Mouse (Mus musculus): Measurements from ENCODE around the gene Prickle2. TPM values are rescaled to one million over a fixed set of nuclear protein-coding genes. Genes with fewer than 3 reads are reported as not detected.

Prickle2 gene
- polyA plus RNA-seq, 1 experiment from 2014 or later = 7.7 TPM

DNA sequence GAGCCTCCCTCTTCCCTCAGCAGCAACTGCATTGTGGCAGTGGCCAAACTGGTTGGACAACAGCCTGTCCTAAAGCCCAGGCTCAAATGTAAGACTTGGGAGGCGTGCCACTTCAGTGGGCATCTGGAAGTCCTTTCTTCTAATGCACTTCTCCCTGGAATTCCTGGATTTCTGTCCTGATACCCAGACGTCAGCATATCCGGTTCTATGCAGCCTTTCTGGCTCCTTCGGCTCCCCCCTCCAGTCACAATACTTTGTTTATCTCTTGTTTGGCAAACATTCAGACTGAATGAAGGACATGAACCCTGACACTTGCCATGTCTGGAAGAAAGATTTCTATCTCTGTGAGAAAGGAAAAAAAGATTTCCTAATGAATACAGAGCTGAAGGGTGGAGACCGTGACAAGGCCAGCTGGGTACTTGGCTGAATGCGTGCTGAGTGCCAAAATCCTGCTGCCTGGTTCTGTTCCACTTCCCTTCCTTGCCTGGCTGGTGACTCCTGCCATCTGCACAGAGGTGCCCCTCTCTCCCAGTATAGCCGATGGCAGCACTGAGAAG lies 241.1 kb downstream of the Prickle2 start:
- no peaks in the 10 kb centered on the region for H3K9me3 ChIP-seq
- no peak overlapping the region for H3K9ac ChIP-seq
- H3K4me2 ChIP-seq = no peak overlapping the region
- H3K4me1 ChIP-seq = peaks cover 25% of the 10 kb centered on the region
- no peaks in the 10 kb centered on the region for H3K36me3 ChIP-seq
- ATAC-seq (ENCODE audit: insufficient read depth, low FRiP score, low read depth) = no peak
- WGBS = 24% methylated on average over 7 of the region's 7 CpGs
- H3K4me3 ChIP-seq (replicated peaks) = no peak overlapping the region
- H3K27me3 ChIP-seq (replicated peaks) = no peaks in the 10 kb centered on the region
- peak overlapping the region; percentile 67 for H3K27ac ChIP-seq

DNA sequence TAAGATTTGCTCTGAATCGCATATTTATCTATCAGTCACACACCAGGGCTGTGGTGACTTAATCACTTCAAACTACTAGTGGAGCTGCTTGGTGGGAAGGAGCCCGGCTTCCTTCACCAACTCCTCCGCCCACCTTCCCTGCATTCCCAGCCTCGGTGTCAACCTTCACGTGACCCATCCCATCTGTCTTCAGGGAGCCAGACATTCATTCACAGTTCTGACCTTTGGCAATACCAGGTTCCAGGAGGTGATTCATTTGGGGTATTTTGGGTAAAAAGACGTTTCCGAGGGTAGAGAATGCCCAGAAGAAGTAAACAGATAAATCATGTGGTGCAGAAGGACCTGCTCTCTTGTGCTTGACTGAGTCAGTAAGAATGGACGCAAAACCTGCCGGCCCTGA lies 242.2 kb downstream of the Prickle2 start:
- H3K27me3 ChIP-seq (replicated peaks) = no peaks in the 10 kb centered on the region
- no peak overlapping the region for H3K4me2 ChIP-seq
- no peaks in the 10 kb centered on the region for H3K36me3 ChIP-seq
- H3K4me1 ChIP-seq = peaks cover 23% of the 10 kb centered on the region
- WGBS = 37% methylated on average over 9 of the region's 9 CpGs
- H3K9me3 ChIP-seq = no peaks in the 10 kb centered on the region
- H3K27ac ChIP-seq = no peak overlapping the region
- ATAC-seq (ENCODE audit: insufficient read depth, low FRiP score, low read depth) = no peak
- H3K9ac ChIP-seq = no peak overlapping the region
- no peak overlapping the region for H3K4me3 ChIP-seq (replicated peaks)

DNA sequence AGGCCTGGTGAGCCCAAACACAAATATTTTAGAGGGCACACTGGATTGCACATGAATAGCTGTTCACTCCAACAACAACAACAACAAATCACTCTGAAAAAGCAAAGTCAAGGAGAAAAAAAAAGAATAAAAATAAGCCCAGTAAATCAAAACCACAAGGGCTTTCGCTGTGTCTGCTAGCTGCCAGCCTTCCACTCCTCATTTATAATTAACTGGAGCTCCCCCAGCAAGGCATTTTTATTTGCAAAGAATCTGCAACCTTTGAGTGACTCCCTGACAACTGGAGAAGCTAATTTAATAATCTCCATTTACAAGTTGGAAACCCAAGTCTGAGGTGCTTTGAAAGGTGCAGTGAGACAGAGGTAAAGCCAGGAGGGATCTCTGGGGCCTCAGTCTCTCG lies 245.2 kb downstream of the Prickle2 start:
- Histone ChIP-seq H3K4me2 (no peak overlapping the region), H3K9me3 (no peaks in the 10 kb centered on the region), H3K9ac (no peak overlapping the region), H3K4me1 (peaks cover 22% of the 10 kb centered on the region), H3K36me3 (no peaks in the 10 kb centered on the region), H3K27me3 (replicated peaks) (no peaks in the 10 kb centered on the region), H3K27ac (no peak overlapping the region), H3K4me3 (replicated peaks) (no peak overlapping the region)
- 72% methylated on average over 2 of the region's 2 CpGs for WGBS
- ATAC-seq (ENCODE audit: insufficient read depth, low FRiP score, low read depth) = no peak

DNA sequence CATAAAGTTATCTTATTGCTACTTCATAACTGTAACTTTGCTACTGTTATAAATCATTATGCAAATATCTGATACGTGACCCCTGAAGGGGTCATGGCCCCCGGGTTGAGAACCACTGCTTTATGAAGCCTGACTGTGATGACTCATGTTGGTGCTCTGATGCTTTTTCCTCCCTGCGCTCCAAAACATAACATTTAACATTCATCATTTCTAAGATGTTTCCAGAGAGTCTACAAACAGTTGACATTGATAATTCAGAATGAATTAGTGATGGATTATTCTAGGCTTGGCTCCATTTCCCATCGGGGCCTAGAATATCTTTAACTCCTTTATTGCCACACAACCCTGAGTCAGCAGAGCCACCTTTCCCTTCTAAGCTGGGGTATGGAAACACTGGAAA lies 247.9 kb downstream of the Prickle2 start:
- no peaks in the 10 kb centered on the region for H3K27me3 ChIP-seq (replicated peaks)
- 62% methylated on average over 4 of the region's 4 CpGs for WGBS

DNA sequence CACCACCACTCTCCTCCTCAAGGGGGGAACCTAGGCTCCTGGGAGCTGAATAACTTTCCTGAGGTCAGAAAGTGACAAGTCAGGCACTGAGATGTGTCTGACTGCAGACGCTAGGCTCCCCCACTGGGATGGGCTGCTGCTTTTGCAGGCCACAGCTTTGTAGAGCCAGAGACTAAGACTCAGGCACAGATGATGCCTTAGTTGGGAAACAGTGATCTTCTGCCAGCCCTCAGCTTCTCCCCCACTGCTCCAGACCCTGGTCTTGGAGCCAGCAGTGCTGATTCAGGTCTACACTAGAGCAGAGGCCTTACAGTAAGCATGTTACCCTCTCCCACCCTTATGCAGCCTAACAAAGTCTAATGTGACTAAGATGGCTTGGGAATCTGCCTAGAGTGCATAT lies 254.5 kb downstream of the Prickle2 start:
- no peak overlapping the region for H3K9ac ChIP-seq
- ATAC-seq (ENCODE audit: insufficient read depth, low FRiP score, low read depth) = no peak
- 0 out of 2 replicates have a peak, but pooled peaks cover 3% of the 10 kb centered on the region for H3K36me3 ChIP-seq
- H3K4me1 ChIP-seq = no peaks in the 10 kb centered on the region
- no peak overlapping the region for H3K4me2 ChIP-seq
- H3K27me3 ChIP-seq (replicated peaks) = no peaks in the 10 kb centered on the region
- H3K4me3 ChIP-seq (replicated peaks) = no peak overlapping the region
- WGBS = 60% methylated on average over 1 of the region's 1 CpGs
- H3K27ac ChIP-seq = no peak overlapping the region
- no peaks in the 10 kb centered on the region for H3K9me3 ChIP-seq

More for the DNA sequence above, 247.9 kb downstream of the Prickle2 start:
- Histone ChIP-seq H3K36me3 (no peaks in the 10 kb centered on the region), H3K4me1 (peaks cover 5% of the 10 kb centered on the region), H3K4me3 (replicated peaks) (no peak overlapping the region), H3K4me2 (no peak overlapping the region), H3K27ac (no peak overlapping the region), H3K9me3 (no peaks in the 10 kb centered on the region), H3K9ac (no peak overlapping the region)
- no peak for ATAC-seq (ENCODE audit: insufficient read depth, low FRiP score, low read depth)

DNA sequence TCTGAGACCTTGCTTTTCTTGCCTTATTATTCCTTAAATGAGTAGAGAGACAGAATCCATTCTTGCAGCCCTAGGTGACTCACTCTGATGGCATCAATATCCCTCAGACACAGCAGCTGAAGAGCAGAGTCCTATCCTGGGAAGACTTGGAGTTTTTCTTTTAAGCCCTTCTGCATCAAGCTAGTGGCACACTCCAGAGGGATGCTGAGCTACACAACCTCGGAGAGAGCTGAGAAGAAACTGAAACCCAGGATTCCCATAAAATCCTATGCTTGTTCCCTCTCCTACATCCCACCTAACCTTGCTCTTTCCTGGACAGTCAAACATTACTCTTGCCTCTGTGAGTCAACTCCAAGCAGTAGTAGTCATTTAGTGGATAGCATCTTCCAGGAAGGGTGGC lies 256.0 kb downstream of the Prickle2 start:
- H3K9ac ChIP-seq = no peak overlapping the region
- H3K4me3 ChIP-seq (replicated peaks) = no peak overlapping the region
- no peak for ATAC-seq (ENCODE audit: insufficient read depth, low FRiP score, low read depth)
- H3K9me3 ChIP-seq = no peaks in the 10 kb centered on the region
- no peaks in the 10 kb centered on the region for H3K4me1 ChIP-seq
- WGBS = 93% methylated on average over 1 of the region's 1 CpGs
- H3K27me3 ChIP-seq (replicated peaks) = no peaks in the 10 kb centered on the region
- no peak overlapping the region for H3K4me2 ChIP-seq
- H3K27ac ChIP-seq = no peak overlapping the region
- H3K36me3 ChIP-seq = 0 out of 2 replicates have a peak, but pooled peaks cover 3% of the 10 kb centered on the region

DNA sequence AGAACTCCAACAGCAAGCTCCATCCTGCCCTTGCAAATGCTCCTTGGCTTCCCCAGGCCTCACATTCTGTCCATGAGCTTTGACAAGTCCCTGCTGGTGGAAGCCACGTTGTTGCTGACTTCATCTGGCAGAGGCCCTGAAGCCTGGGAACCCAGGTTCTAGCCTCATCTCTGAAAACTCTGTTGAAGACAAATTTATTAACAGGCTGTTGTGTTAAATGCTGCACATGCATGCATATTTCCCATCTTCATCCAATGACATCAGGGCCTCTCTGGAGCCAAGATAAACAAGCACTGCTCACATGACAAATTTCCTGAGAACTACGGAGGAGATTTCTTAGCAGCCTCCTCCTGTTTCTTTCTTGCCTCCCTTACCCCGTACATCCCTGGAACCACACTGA lies 259.3 kb downstream of the Prickle2 start:
- peak overlapping the region; percentile 57; the same call in 1 of the 2 replicates for H3K27ac ChIP-seq

DNA sequence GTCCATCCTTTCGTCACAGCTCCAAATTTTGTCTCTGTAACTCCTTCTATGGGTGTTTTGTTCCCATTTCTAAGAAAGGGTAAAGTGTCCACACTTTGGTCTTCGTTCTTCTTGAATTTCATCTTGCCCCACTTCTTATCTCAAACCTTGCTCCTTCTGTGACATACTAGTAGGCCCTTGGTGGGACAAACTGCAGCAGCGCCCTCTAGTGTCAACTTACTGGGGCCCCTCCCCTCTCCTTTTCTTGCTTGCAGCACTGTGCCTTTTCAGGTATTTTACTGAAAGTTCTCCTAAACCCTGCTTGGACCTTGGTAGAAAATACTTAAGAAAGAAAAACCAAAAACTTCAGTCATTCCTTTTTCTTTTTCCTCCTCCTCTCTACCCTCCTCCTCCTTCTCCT lies 264.8 kb downstream of the Prickle2 start:
- Histone ChIP-seq H3K27ac (no peak overlapping the region), H3K27me3 (replicated peaks) (no peaks in the 10 kb centered on the region), H3K9ac (no peak overlapping the region), H3K9me3 (no peaks in the 10 kb centered on the region), H3K36me3 (no peaks in the 10 kb centered on the region), H3K4me3 (replicated peaks) (no peak overlapping the region), H3K4me2 (no peak overlapping the region), H3K4me1 (no peaks in the 10 kb centered on the region)
- no peak for ATAC-seq (ENCODE audit: insufficient read depth, low FRiP score, low read depth)
- WGBS = 68% methylated on average over 3 of the region's 3 CpGs

More for the DNA sequence above, 259.3 kb downstream of the Prickle2 start:
- Histone ChIP-seq H3K4me3 (replicated peaks) (no peak overlapping the region), H3K4me2 (no peak overlapping the region), H3K4me1 (no peaks in the 10 kb centered on the region), H3K9ac (no peak overlapping the region), H3K36me3 (0 out of 2 replicates have a peak, but pooled peaks cover 3% of the 10 kb centered on the region), H3K27me3 (replicated peaks) (no peaks in the 10 kb centered on the region), H3K9me3 (no peaks in the 10 kb centered on the region)
- WGBS = 35% methylated on average over 3 of the region's 3 CpGs
- no peak for ATAC-seq (ENCODE audit: insufficient read depth, low FRiP score, low read depth)

DNA sequence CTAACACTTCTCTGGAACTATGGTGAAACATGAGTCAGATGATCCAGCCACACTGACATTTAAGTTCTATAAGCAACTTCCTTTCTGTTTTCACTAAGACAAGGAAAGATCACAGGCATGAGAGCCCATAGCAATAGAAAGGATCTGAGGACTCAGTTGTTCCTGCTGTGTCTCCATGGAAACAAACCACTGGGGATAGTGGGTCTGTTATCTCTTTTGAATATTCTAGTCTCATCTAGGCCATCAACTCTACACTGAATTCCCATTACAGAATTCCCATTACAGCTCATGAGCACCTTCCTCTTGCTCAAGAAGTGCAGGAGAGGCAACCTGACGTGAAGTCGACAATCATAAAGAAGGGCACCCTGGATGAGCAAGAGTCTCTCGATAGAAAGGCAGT lies 265.7 kb downstream of the Prickle2 start:
- Histone ChIP-seq H3K9me3 (no peaks in the 10 kb centered on the region), H3K4me3 (replicated peaks) (no peak overlapping the region), H3K4me2 (no peak overlapping the region), H3K27ac (no peak overlapping the region), H3K27me3 (replicated peaks) (no peaks in the 10 kb centered on the region), H3K36me3 (no peaks in the 10 kb centered on the region), H3K4me1 (no peaks in the 10 kb centered on the region), H3K9ac (no peak overlapping the region)
- 87% methylated on average over 3 of the region's 3 CpGs for WGBS
- ATAC-seq (ENCODE audit: insufficient read depth, low FRiP score, low read depth) = no peak

DNA sequence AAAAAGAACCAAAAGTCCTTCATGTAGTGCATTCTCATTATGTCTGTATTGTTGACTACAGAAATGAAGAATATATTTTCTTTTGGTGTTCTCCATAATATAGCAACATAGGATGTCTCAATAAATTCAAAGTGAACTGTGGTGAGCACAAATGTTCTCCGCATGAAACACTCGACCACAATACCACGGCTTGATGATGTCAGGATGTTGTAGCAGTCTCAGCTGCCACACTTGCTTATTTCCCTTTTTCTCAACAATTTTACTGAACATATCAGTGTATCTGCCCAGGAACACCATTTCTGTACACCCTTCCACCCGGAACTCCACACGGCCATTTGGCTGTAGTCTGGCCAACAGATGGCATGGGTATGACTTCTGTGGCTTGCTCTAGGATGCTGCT lies 273.8 kb downstream of the Prickle2 start:
- no peaks in the 10 kb centered on the region for H3K27me3 ChIP-seq (replicated peaks)
- no peaks in the 10 kb centered on the region for H3K36me3 ChIP-seq
- 86% methylated on average over 5 of the region's 5 CpGs for WGBS
- H3K4me3 ChIP-seq (replicated peaks) = no peak overlapping the region
- no peaks in the 10 kb centered on the region for H3K4me1 ChIP-seq
- no peak overlapping the region for H3K4me2 ChIP-seq
- no peak overlapping the region for H3K9ac ChIP-seq
- no peak overlapping the region for H3K27ac ChIP-seq
- no peaks in the 10 kb centered on the region for H3K9me3 ChIP-seq
- no peak for ATAC-seq (ENCODE audit: insufficient read depth, low FRiP score, low read depth)

DNA sequence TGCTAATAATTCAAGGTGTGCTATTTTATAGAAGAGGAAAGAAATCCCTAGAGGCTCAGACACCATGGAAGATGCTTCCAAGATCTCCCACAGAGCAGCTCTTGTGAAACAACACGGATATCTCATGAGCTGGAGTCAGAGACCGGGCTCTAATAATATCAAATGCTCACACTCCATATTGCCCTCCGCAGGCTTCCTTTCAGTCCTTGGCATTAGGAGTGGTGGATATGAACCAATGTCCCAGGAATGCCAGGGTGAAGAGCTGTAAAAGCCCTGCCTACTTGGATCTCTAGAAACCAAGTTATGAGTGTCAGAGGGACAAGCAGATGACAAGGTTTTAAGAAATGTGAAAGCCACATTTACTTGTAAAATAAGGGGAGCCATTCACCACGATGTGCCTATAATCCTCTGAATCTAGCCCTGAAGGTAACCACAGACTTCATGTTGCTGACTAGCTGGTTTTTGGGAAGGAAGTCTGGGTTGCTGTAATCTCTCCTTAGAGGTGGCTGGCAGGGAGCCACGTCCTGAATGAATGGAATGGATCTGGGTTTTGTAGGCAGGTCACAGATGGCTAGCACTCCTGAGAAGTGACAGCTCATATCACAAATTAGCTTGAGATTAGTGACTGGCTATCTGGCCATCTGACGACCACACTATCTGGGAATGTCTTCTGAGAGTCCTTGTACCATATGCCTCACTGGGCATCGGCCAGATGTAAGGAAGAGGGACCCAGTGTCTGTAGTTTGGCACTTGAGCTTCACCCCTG lies 278.4 kb downstream of the Prickle2 start:
- Histone ChIP-seq H3K9ac (no peak overlapping the region), H3K4me2 (no peak overlapping the region), H3K4me3 (replicated peaks) (no peak overlapping the region), H3K4me1 (no peaks in the 10 kb centered on the region), H3K27ac (no peak overlapping the region), H3K9me3 (no peaks in the 10 kb centered on the region), H3K36me3 (no peaks in the 10 kb centered on the region), H3K27me3 (replicated peaks) (no peaks in the 10 kb centered on the region)
- ATAC-seq (ENCODE audit: insufficient read depth, low FRiP score, low read depth) = no peak
- WGBS = 59% methylated on average over 7 of the region's 7 CpGs

DNA sequence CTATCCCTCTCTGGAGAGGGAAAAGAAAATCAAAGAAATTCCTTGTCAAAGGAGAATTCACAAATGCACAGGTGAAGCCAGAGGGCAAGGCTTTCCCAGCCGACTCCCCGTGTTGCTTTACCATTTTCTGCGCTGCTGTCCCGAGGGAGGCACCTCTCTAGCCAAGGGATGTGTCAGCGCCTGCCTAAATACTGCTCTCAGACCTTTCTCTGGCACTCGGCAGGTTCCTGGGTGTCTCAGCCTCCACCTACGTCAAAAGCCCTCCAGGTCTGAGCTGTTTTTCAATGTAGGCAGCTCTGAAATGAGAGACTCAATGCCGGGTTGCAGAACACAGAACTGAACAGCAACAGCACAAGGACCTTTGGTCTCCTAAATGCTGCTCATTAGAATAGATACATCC lies 280.1 kb downstream of the Prickle2 start:
- Histone ChIP-seq H3K9ac (no peak overlapping the region), H3K4me2 (no peak overlapping the region), H3K9me3 (no peaks in the 10 kb centered on the region), H3K27me3 (replicated peaks) (no peaks in the 10 kb centered on the region), H3K27ac (no peak overlapping the region), H3K36me3 (peaks cover 6% of the 10 kb centered on the region; the same call in 1 of the 2 replicates), H3K4me3 (replicated peaks) (no peak overlapping the region), H3K4me1 (no peaks in the 10 kb centered on the region)
- WGBS = 62% methylated on average over 8 of the region's 8 CpGs
- no peak for ATAC-seq (ENCODE audit: insufficient read depth, low FRiP score, low read depth)
